Mouse (Mus musculus): Measurements from ENCODE around the gene Cntnap4.
"Not testable (repeated sequence)": the region's sequence is repeated elsewhere in the genome, so short reads cannot be mapped to it uniquely, and the experiment has no call there.

Gene Cntnap4

DNA sequence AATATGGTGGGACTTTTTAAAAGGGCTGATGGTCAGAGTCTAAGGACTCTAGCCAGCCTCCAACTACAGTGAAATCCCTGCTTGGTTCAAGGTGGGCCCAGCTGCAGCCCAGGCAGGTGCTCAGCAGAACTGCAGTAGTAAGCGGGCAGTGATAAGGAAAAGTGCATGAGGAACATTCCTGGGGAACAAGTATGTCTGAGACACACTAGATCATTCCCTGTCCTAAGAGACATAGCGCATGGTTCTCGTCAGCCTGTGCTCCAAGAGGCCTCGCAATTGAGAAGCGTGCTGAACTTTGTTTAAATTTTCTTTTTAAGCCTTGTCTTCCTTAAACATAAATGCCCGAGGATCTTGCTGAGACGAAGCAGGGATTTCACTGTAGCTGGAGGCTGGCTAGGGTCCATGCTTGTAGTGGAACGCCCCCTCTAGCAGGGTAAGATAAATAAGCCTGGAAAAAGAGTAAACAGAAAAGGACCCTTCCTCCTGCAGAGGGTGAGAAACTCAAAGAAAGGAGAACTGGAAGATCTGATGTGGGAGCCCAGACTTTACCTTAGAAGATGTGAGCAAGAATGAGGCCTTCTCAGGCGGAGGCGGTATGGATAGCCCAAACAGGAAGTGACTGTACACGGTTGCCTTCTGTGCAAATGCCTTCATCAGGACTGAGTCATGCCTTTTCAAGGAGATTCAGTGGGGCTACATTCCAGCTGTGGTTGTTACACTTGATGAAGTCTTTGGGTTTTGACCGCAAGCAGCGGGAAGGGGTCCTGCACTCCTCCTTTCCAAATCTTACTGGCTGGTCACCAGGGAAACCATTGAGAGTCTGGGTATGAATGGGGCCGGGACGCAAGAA, 161.0 kb downstream of the Cntnap4 start:
- DNase-seq (ENCODE audit: low spot score in 2 of 2) = no peak

DNA sequence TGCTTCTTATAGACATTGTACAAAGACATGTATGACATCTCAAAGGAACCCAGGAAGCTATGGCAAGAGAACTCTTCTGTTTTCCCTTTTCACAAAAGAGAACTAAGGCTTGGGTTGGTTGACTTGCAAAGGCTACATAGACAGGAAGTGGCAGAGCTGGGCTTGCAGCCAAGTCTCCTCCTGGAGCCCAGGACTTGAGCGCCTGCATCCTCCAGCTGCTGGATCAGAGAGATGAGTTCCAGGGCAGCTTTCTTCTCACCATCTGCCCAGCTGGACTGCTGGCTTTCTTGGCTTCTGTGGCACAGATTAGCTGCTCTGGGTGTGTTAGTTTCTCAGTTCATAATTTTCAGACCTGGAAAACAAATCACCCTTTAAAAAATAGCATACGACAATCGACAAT, 165.7 kb downstream of the Cntnap4 start:
- DNase-seq (ENCODE audit: low spot score in 2 of 2) = no peak

GRCm38 (mm10) chr8:112743331-112743730, 173.5 kb downstream of the Cntnap4 start:
- no peak for DNase-seq (ENCODE audit: low spot score in 2 of 2)

- DNase-seq (ENCODE audit: low spot score in 2 of 2) = no peak
Observed at GRCm38 (mm10) chr8:112747296-112747695, 177.5 kb downstream of the Cntnap4 start.

DNA sequence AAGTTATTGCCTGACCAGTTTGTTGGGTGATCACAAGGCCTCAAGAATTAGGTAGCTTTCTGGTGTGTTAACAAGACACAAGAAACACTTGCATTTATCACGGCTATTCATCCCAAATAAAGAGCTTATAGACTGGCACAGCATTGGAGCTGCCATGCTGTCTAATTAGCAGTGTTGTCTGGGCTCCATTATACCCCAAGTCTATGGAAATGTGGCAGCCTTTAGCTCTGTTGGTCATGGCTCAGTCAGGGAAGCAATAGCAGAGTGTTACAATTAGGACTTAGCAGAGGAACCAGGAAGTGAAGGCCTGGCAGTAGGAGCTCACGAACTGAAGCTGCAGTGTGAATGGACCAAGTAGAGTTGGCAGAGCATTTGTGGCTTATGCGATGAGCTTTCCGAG, 185.3 kb downstream of the Cntnap4 start:
- DNase-seq (ENCODE audit: low spot score in 2 of 2) = no peak

GRCm38 (mm10) chr8:112803058-112803457, 233.2 kb downstream of the Cntnap4 start:
- DNase-seq (ENCODE audit: low spot score in 2 of 2) = no peak

DNA sequence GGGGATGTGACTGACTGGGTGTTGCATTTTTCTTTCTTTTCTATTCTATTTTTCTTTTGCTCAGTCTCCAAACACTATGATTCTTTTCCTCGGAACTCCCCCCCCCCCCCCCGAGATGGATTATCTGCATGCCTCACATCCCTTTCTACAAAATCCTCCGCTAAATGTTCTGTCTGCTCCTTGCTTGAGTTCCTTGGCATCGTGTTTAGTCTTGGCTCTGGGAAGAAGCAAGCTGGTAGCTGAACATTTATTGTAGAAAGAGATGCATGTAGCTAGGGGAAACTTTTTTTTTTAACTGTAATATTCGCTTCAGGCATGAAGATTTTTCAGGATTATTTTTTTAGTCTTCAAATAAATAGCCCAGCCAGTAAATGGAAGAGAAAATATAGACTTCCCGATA, 239.5 kb downstream of the Cntnap4 start:
- DNase-seq (ENCODE audit: low spot score in 2 of 2) = no peak

GRCm38 (mm10) chr8:112841057-112841456, 271.2 kb downstream of the Cntnap4 start:
- DNase-seq (ENCODE audit: low spot score in 2 of 2) = no peak

DNA sequence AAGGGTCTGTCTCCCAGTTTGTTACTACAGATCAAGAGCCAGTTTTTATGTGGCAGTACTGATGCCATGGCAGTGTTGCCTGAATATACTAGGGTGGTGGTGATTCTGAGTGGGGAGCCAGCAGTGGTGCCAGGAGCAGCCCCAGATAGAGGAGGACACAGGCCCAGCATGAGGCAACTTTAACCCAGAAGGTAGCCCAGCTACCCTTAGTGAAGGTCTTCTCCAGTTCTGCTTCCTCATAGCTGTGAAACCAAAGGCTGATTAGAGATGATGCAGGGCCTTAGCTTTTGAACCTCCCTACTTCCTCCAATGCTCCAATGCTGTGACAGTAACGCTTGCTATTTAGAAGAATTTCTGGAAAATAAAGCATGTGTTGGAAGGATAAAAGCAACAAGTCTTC, 279.7 kb downstream of the Cntnap4 start:
- not testable (repeated sequence) for DNase-seq (ENCODE audit: low spot score in 2 of 2)

DNA sequence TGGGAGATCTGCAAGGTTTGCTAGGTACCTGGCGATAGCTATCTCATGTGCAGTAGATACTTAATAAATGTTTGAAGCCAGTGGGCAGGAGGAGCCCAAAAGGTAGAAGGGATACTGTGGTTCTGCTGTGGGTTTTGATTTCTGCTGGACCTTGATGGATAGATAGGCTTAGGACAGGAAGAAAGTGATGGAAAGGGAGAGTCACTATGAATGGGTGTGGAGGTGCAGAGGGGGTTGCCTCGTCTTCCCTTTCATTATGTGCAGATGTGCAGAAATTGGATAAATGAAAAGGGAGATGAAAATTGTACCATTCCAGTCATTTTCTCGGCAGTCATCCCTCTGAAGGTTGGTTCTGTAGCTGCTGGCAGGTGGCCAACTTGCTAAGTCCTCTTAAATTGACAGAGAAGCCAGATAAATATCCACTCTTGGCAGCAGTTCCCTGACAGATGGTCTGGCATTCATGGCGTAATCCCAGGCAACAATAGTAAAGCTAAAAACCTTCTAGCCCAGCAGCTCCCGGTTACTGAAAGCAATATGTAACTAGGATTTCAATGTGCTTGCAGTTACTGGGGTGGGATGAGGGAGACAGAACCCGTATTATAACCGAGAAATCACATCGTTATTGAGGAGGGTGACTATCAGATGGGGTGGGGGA, 336.7 kb downstream of the Cntnap4 start:
- no peak for DNase-seq (ENCODE audit: low spot score in 2 of 2)

- DNase-seq (ENCODE audit: low spot score in 2 of 2) = no peak
Observed at GRCm38 (mm10) chr8:112909527-112909926, 339.7 kb downstream of the Cntnap4 start.

DNA sequence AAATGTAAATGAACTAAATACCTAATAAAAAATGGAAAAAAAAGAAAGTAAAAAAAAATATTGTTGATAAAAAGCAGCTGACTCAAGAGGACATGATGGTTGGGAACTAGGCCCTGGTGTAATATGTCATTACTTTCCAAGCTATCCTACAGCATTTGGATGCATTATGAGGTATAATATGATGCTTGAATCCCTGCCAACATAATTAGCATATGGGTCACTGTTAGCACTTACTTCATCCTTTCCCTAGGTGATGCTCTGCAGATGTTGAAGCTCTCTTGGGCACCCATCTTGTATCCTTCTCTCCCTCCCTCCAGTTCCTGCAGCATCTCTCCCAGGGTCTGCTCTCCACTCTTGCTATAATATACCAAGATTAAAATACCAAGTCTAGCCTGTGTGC, 341.6 kb downstream of the Cntnap4 start:
- DNase-seq (ENCODE audit: low spot score in 2 of 2) = no peak

GRCm38 (mm10) chr8:112922151-112922550, 352.3 kb downstream of the Cntnap4 start:
- DNase-seq (ENCODE audit: low spot score in 2 of 2) = no peak

- DNase-seq (ENCODE audit: low spot score in 2 of 2) = no peak
Observed at GRCm38 (mm10) chr8:112922789-112923188, 352.9 kb downstream of the Cntnap4 start.

All from natural killer cell, adult 2 months (primary cell).